Mouse (Mus musculus) MEL (cell line): ENCODE measurements around the gene Terf2ip.

Experiments
- CTCF ChIP-seq, 3 experiments: IDR thresholded peaks in 2 of 3; conservative IDR thresholded peaks in 1 of 3; 2 replicates each; pipeline ENCODE4 v1.5.1; 2011 to 2012; ENCODE audit warnings: low read length in 3 of 3, low read depth in 2 of 3, mild to moderate bottlenecking in 2 of 3, improper control_type of control experiment in 1 of 3, inconsistent platforms in 1 of 3, mixed read lengths in 1 of 3, moderate library complexity in 1 of 3; ENCODE audit not compliant: control insufficient read depth in 1 of 3, insufficient read depth in 1 of 3, poor library complexity in 1 of 3, severe bottlenecking in 1 of 3
- E2F4 ChIP-seq: IDR thresholded peaks from 2 replicates; pipeline ENCODE4 v1.6.1; 2011; ENCODE audit warnings: low read depth, low read length, improper control_type of control experiment, borderline replicate concordance
- GATA1 ChIP-seq: IDR thresholded peaks from 2 replicates; pipeline ENCODE4 v1.6.1; 2011; ENCODE audit warnings: low read depth, low read length, improper control_type of control experiment
- JUND ChIP-seq: IDR thresholded peaks from 2 replicates; pipeline ENCODE4 v1.6.1; 2011; ENCODE audit warnings: low read depth, mild to moderate bottlenecking, improper control_type of control experiment, low read length
- MAFK ChIP-seq: IDR thresholded peaks from 2 replicates; pipeline ENCODE4 v1.6.1; 2011; ENCODE audit warnings: low read depth, mild to moderate bottlenecking, low read length, improper control_type of control experiment, borderline replicate concordance
- MEF2A ChIP-seq: IDR thresholded peaks from 2 replicates; pipeline ENCODE4 v1.6.1; 2014; ENCODE audit warnings: low read depth, mild to moderate bottlenecking, inconsistent platforms, low read length, improper control_type of control experiment; ENCODE audit not compliant: poor library complexity, insufficient replicate concordance, severe bottlenecking; ENCODE audit errors: extremely low read depth
- MYB ChIP-seq: IDR thresholded peaks from 2 replicates; pipeline ENCODE4 v1.6.1; 2011; ENCODE audit warnings: mild to moderate bottlenecking, low read depth, low read length, improper control_type of control experiment
- POLR2A ChIP-seq, 2 experiments: IDR thresholded peaks; 2 replicates each; pipeline ENCODE4 v1.6.1; 2011 to 2012; ENCODE audit warnings: low read length in 2 of 2, mild to moderate bottlenecking in 2 of 2, control low read depth in 1 of 2, improper control_type of control experiment in 1 of 2, low read depth in 1 of 2, moderate library complexity in 1 of 2; ENCODE audit not compliant: control insufficient read depth in 1 of 2, insufficient read depth in 1 of 2, poor library complexity in 1 of 2
- RAD21 ChIP-seq: IDR thresholded peaks from 2 replicates; pipeline ENCODE4 v1.6.1; 2011; ENCODE audit warnings: mild to moderate bottlenecking, low read depth, low read length, improper control_type of control experiment
- SMC3 ChIP-seq: IDR thresholded peaks from 2 replicates; pipeline ENCODE4 v1.6.1; 2011; ENCODE audit warnings: low read depth, low read length, improper control_type of control experiment
- TBP ChIP-seq: IDR thresholded peaks from 2 replicates; pipeline ENCODE4 v1.8.0; 2011; ENCODE audit warnings: low read depth, low read length, improper control_type of control experiment

GRCm38 (mm10) chr8:112014936-112015335, 3.7 kb downstream of the Terf2ip start, which contains the start of gene Gm6793:
- TF ChIP-seq POLR2A (IDR thresholded peaks at IDR 0.05; ENCODE audit: control insufficient read depth in 1 of 2, insufficient read depth in 1 of 2, low read depth in 1 of 2, low read length in 2 of 2, poor library complexity in 1 of 2): no peak
- TF ChIP-seq MEF2A: no peak
- TF ChIP-seq RAD21: no peak
- no peak for TF ChIP-seq JUND
- TF ChIP-seq CTCF (IDR thresholded peaks at IDR 0.05 in 2 of 3, conservative IDR thresholded peaks at IDR 0.05 in 1 of 3; ENCODE audit: control insufficient read depth in 1 of 3, insufficient read depth in 1 of 3, low read depth in 2 of 3, low read length in 3 of 3, poor library complexity in 1 of 3, severe bottlenecking in 1 of 3): no peak
- no peak for TF ChIP-seq E2F4
- TF ChIP-seq GATA1: no peak
- no peak for TF ChIP-seq MYB
- TF ChIP-seq SMC3: no peak
- no peak for TF ChIP-seq TBP
- no peak for TF ChIP-seq MAFK
